Mouse (Mus musculus) regulatory T cell (primary cell): ENCODE data around the gene Gm49380.

Source experiments
- in situ Hi-C: fragments of 300-600 bp; cut with MboI, MseI; formaldehyde crosslinking; loops from one replicate; pipeline ENCODE4 v1.15.1; 2025; ENCODE audit warnings: high pct_unique_total_duplicates

Gene Gm49380

GRCm38 (mm10) chr9:44113105-44113789, at the start of gene Gm49380, which contains the start of gene Rnf26:
Gm49380 (minus strand) TSS chr9:44113500.
Rnf26 (minus strand) TSS chr9:44113517.
- in situ Hi-C loops = no loop called here

GRCm38 (mm10) chr9:44159886-44160285, 46.6 kb upstream of the Gm49380 start:
- in situ Hi-C loops = loop anchor here (10.0 kb wide), 1 partner anchor 665 kb away; no protein-coding TSS in a partner anchor

- in situ Hi-C loops = no loop called here
Observed at GRCm38 (mm10) chr9:44147290-44147689, 34.0 kb upstream of the Gm49380 start.

GRCm38 (mm10) chr9:44144718-44145060, 31.4 kb upstream of the Gm49380 start:
- in situ Hi-C loops = no loop called here

GRCm38 (mm10) chr9:44144023-44144717, 30.9 kb upstream of the Gm49380 start:
- in situ Hi-C loops = no loop called here

- in situ Hi-C loops = no loop called here
Observed at GRCm38 (mm10) chr9:44143421-44143820, 30.1 kb upstream of the Gm49380 start.

GRCm38 (mm10) chr9:44141951-44142350, 28.7 kb upstream of the Gm49380 start:
- in situ Hi-C loops = no loop called here

- in situ Hi-C loops = no loop called here
Observed at GRCm38 (mm10) chr9:44137846-44138245, 24.5 kb upstream of the Gm49380 start.

- in situ Hi-C loops = no loop called here
Observed at GRCm38 (mm10) chr9:44135731-44136411, 22.6 kb upstream of the Gm49380 start.

GRCm38 (mm10) chr9:44134851-44135730, 21.8 kb upstream of the Gm49380 start:
- in situ Hi-C loops = no loop called here

- in situ Hi-C loops = no loop called here
Observed at GRCm38 (mm10) chr9:44134101-44134850, 21.0 kb upstream of the Gm49380 start, which contains the start of gene Mcam. Mcam (plus strand) TSS chr9:44134469.

- in situ Hi-C loops = no loop called here
Observed at GRCm38 (mm10) chr9:44133287-44133686, 20.0 kb upstream of the Gm49380 start.

- in situ Hi-C loops = no loop called here
Observed at GRCm38 (mm10) chr9:44132200-44132599, 18.9 kb upstream of the Gm49380 start.

GRCm38 (mm10) chr9:44131276-44131590, 17.9 kb upstream of the Gm49380 start:
- in situ Hi-C loops = no loop called here

- in situ Hi-C loops = no loop called here
Observed at GRCm38 (mm10) chr9:44130581-44131275, 17.4 kb upstream of the Gm49380 start.

GRCm38 (mm10) chr9:44130034-44130433, 16.7 kb upstream of the Gm49380 start:
- in situ Hi-C loops = no loop called here

- in situ Hi-C loops = no loop called here
Observed at GRCm38 (mm10) chr9:44129633-44130032, 16.3 kb upstream of the Gm49380 start.

GRCm38 (mm10) chr9:44127351-44127801, 14.1 kb upstream of the Gm49380 start:
- in situ Hi-C loops = no loop called here

GRCm38 (mm10) chr9:44126746-44127145, 13.4 kb upstream of the Gm49380 start:
- in situ Hi-C loops = no loop called here
